Mouse (Mus musculus) layer of hippocampus, adult 18-20 months (tissue): Measurements from ENCODE around the gene Prm2. TPM values are rescaled to one million over a fixed set of nuclear protein-coding genes. Genes with fewer than 3 reads are reported as not detected.
"Not testable (repeated sequence)": the region's sequence is repeated elsewhere in the genome, so short reads cannot be mapped to it uniquely, and the experiment has no call there.

Experiments
- DNase-seq, 2 experiments: peaks; one replicate each; pipeline ENCODE4 v3.0.0; 2022; ENCODE audit warnings: low spot score in 2 of 2
- total RNA-seq, 2 experiments: library from RNA; stranded (reverse); gene quantifications; 2 replicates each; pipeline ENCODE4 v1.2.3; 2021

Prm2 gene
- total RNA-seq, 2 experiments from 2014 or later, result not detected

DNA sequence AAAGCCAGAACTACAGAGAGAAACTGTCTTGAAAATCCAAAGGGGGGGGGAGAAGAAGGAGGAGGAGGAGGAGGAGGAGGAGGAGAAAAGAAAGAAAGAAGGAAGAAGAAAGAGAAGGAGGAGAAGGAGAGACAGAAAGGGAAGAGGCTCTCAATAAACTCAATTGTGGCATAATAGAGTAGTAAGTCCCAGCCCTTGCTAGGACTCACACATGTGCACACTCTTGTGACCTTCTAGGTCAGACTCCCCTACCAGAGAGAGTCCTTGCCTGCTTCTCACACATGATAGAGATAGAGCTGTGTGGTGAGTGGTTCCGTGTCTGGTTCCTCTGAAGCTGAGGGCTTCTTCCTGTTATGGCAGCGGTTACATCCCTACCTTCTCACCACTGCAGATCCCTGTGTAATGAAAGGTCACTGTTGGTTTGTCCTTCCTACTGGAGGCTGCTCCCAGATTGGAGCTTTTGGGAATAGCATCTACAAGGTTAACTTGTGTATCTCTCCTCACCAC, 17.0 kb upstream of the Prm2 start, which contains the start of gene Gm11172:
TSS of gene Gm11172 (plus strand) at position 51 of the 507 bp plus-strand sequence.
- DNase-seq, result no peak

DNA sequence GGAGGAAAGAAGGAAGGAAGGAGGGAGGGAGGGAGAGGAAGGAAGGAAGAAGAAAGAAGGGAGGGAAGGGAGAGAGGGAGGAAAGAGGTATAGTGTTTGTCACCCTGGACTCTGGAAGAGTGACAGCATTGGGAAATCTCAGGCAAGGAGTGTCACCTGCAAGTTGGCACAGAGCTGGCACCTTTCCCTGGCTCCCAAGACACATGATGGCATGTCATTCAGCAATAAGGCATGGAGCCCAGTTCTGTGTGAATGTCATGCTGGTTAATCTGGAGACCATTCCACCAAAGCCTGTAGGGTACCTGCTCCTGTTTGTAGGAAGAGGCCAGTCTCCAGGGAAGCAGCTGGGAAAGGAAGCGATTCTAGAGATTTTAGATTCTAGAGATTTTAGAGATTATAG, 14.4 kb upstream of the Prm2 start:
- no peak for DNase-seq

DNA sequence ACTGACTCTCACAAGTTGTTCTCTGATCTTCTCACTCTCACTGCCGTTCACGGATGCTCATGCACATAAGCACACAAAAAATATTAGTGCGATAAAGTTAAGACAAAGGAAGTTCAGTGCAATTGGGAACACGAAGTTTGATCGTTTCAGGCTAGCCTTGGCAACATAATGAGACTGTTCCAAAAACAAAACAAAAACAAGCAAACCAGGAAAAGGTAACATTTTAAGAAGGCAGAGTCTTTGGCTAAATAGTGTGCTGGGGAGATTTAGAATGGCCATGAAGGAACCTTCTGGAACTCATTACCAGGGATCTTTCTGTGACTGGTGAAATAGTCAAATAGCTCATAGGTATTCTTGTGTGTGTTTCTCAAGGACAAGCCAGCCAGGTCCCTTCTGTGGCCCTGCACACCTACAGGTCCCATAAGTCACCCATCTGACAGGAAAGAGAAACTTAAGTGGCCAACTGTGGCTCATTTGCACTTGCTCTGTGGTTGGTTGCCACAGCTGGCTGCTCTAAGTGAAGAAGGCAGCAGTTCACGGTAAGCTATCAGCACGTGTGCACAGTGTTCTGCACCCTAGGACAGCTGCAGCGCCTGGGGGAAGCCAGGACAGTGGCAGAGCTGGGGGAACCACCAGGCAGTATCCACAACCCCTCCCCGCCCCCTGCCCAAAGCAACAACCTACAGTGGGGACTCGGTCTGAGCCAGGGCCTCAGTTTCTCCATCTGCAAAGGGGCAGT, 10.0 kb upstream of the Prm2 start, which contains the start of gene Prm1:
TSS of gene Prm1 (minus strand) at position 51 of the 739 bp plus-strand sequence.
- no peak for DNase-seq

DNA sequence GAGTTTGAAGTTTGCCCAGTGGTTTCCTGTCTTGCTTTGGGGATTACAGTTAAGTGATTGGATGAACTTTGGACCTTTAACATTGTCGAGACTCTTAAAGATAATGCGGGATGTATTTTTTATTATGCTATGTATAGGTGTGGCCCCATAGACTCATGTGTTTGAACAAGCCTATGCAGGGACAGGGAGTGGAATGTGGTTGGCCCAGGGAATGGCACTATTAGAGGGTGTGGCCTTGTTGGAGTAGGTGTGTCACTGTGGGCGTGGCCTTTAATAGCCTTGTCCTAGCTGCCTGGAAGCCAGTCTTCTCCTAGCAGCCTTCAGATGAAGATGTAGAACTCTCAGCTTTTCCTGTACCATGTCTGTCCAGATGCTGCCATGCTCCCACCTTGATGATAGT, 6.5 kb upstream of the Prm2 start:
- not testable (repeated sequence) for DNase-seq

DNA sequence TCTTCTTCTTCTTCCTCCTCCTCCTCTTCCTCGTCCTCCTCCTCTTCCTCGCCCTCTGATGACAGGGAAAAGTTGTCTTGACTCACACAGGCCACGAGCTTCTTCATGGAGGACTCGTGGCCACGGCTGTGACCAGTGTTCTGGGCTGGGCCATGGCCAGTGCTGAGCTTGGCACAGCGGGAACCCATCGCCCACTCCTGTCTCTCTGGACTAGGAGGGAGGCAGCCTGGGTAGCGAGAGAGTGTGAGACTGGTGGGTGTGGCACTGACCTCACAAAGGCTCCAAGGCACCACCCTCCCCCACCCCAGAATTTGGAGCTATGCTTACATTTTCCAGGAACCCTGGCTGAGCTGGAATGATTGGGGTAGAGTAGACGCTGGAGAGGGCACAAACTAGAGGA, 5.2 kb downstream of the Prm2 start, which contains the start of gene Prm3:
TSS of gene Prm3 (minus strand) at position 213 of the 400 bp plus-strand sequence.
- DNase-seq, result no peak

DNA sequence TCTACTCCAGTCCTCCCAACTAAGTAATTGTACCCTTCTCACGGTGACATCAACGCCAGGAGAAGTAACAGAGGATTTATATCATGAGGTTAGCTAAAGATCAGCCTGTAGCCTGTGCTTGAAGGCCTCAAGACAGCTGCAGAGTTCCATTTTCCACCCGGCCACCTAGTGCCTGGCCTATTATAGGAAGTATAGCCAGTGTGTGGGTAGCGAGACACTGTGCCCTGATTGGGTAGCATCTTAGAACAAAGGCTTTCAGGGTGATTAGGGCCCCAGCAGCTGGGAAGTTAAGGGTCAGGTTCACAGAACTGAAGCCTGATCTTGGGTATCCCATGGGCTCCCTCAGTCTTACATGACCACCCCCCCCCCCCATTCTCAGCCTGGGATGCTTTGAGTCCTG, 7.1 kb downstream of the Prm2 start:
- DNase-seq, result no peak

DNA sequence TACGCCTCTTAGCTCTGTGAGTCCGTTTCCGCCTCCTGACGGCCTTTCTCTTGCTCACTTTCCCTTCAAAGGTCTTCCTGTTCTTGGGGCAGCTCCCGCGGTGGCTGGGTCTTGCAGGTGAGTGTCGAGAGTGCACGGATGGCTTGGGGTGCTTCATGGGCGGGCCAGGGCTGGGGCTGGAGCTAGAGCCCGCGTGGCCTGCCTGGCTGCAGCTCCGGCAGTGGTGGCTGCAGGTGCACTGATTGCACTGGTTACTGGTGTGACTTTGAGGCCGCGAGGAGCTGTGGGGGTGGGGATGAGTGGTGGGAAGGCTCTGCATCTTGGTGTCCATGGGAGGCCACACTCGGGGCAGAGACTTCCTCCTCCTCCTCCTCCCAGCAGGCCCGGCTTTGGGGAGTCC, 7.7 kb downstream of the Prm2 start, which contains the start of gene Tnp2:
TSS of gene Tnp2 (minus strand) at position 390 of the 400 bp plus-strand sequence.
- no peak for DNase-seq

DNA sequence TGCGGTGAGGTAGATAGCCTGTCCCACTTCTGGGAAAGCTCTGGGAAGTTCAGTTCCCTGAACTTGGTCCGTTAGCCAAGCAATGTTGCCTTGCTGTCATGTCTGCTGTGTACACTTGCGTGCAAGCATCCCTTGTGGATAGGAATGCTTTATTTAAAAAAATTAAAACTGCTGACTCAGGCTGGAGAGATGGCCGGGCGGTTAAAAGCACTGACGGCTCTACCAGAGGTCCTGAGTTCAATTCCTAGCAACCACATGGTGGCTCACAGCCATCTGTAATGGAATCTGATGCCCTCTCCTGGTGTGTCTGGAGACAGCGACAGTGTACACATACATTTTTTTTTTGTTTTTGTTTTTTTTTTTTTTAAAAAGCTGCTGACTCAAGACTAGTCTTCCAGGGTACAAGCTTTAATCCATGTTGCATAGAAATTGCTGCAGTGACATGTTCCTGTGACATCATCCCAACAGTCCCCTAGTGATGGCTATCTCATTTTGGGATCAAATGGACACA, 8.3 kb downstream of the Prm2 start:
- no peak for DNase-seq

DNA sequence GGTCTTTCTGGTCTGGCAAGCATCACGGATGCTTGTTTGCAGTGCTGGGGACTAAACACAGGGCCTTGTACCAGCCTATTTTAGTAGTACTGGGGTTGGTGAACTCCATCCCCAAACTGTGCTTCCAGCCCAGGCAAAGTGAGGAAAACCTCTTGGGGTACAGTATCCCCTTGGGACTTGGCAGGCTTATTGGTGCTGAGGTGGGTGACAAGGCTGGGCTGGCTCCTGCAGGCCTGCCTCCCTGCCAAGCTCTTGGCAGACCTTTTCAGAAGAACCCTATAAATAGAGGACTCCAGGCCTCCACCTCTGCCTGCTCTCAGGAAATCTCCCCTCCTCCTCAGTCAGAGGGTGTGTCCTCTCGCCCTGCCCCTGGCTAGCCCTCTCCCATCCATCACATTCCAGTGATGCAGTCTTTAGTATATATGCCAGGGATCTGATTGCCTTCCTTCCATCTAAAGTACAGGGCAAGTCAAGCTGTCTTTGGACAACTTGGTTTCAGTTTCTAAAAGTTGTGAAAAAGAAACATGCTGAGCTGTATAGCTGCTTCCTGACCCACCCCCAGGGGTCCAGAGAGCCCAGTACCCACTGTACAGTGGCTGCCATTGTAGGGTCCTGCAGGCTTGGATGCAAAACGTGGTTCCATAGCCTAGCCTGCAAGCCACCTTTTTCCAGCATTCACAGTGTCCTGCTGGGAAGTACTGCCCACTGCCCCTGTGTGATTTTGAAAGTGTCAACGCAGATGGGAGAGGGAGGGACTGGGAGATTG, 9.0 kb downstream of the Prm2 start:
- no peak for DNase-seq

DNA sequence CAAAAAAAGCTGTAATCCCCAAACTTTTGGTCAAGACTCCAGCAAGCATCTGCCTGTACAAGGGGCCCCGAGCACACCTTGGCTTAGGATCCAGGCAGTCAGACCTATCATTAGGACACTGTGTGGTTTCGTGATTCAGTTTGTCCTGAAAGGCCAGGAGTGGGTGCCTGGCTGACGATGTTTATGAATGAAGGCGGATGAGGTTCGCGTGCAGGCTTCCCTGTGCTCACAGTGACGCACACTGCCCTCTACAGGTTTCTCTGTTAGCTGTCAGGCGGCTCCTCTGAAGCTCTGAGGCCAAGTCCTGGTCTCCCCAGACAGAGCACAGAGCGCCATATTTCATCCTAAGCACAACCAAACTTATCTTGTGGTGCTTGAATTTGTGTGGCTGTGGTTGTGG, 9.6 kb downstream of the Prm2 start:
- peak; percentile 70 to 91 for DNase-seq

DNA sequence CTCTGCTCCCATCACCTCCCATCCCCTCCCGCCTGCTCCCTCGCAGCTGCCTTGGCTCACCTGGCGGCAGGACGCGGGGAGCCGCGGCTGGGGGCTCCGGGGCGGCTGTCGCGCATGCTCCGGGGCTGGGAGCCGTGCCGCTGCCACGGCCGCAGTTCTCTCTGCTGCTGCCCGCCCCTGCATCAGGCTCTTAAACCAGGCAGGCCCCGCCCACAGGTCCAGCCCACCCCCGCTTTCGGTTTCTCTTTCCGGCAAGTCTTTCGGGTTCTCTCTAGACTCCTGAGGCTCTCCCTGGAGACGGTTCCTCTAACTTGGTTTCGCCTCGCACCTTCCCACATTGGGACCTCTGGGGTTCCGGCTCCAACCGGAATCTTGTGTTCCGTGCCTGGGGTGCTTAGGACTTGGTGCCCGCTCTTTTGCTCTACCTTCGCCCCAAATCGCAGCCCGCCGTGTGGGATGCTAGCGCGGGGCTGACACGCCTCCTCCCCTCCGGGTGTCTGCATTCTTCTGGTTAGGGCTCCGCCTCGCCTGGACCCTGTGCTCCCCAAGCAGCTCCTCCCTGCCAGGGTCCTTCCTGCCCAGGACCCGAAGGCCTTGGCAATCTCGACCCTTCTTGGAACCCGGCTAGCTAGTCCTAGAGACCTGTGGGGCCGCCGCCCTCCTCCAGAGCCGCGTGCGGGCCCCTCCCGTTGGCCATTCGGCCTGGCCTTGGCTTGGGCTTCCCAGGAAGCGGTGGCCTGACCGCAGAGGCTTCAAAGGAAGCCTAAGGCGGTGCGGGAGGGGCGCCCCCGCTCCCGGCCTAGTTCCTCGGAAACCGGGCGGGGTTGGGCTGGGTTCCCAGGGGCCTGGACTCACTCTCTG, 10.3 kb downstream of the Prm2 start, which contains the start of gene Socs1:
TSS of gene Socs1 (minus strand) at position 166 of the 861 bp plus-strand sequence.
- DNase-seq, result peak; percentile 56 to 72

DNA sequence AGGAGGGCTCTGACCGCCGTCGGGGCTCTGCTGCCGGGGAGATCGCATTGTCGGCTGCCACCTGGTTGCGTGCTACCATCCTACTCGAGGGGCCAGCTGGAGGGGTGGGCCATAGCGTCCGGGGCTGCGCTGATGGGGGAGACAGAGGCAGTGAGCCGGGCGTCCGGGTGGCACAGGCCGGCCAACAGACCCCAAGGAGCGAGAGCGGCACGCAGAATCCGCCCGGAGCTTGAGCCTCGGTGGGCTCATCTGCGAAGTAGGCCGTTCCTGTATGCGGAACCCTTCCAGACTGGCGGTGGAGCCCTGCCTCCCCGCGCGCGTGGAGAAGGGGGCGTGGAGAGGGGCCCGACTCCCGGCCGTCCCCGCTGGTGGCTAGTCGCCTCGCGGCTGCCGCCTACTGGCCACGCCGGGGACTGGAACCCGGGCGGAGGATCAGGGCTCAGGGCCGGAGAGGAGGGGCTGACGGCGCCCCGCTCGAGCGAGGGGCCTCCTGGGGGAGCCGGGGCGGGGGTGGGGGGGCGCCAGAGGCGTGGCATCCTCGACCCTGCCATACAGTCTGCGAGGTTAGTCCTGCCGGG, 11.1 kb downstream of the Prm2 start:
- DNase-seq, result peak; percentile 64 to 81

DNA sequence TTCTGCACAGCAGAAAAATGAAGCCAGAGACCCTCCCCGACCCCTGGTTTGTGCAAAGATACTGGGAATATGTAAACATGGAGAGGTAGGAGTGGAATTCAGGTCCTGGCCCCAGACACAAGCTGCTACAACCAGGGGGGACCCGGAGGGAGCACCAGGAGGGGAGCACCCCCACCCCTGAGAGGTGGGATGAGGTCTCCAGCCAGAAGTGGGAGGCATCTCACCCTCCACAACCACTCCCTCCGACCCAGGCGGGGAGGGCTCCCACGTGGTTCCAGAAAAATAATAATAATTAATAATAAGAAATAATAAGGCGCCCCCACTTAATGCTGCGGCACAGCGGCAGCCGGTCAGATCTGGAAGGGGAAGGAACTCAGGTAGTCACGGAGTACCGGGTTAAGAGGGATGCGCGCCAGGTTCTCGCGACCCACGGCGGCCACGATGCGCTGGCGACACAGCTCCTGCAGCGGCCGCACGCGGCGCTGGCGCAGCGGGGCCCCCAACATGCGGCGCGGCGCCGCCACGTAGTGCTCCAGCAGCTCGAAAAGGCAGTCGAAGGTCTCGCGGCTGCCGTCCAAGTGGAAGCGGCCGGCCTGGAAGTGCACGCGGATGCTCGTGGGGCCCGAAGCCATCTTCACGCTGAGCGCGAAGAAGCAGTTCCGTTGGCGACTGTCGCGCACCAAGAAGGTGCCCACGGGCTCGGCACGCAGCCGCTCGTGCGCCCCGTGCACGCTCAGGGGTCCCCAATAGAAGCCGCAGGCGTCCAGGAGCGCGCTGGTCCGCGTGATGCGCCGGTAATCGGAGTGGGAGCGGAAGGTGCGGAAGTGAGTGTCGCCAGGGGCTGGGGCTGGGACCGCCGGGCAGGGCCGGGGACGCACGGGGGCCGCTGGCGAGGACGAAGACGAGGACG, 11.8 kb downstream of the Prm2 start:
- peak in 1 of 2 experiments; percentile 23 for DNase-seq

DNA sequence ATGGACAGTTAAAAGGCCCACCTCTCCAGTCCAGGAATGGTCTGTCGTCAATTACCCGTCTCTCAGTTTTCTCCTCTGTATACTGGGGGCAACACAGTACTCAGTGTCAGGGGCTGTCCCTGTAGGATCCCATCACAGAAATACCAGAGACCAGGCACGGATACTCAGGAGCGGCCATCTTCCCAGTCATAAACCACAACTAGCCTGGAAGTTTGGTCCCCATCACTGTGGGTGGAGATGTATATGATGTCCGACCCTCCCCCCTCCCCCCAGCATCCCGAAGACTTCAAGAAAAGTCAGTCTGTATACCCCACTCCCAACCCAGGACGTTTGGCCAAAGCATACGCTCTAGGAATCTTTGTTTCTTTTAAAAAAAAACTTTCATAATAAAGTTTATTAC, 12.5 kb downstream of the Prm2 start:
- DNase-seq, result no peak

DNA sequence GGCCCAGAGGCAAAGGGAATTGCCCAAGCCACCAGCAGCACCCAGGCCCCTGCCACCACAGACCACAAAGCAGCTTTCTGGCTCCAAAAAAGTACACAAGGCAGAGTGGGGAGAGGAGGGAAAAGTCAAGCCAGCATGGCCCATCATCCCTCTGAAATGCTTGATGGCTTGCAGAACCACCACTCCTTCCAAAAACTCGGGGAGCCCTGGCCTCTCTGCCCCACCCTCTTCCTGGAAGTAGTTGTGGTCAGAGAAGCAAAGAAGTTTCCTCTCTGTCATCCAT, 12.8 kb downstream of the Prm2 start:
- no peak for DNase-seq

DNA sequence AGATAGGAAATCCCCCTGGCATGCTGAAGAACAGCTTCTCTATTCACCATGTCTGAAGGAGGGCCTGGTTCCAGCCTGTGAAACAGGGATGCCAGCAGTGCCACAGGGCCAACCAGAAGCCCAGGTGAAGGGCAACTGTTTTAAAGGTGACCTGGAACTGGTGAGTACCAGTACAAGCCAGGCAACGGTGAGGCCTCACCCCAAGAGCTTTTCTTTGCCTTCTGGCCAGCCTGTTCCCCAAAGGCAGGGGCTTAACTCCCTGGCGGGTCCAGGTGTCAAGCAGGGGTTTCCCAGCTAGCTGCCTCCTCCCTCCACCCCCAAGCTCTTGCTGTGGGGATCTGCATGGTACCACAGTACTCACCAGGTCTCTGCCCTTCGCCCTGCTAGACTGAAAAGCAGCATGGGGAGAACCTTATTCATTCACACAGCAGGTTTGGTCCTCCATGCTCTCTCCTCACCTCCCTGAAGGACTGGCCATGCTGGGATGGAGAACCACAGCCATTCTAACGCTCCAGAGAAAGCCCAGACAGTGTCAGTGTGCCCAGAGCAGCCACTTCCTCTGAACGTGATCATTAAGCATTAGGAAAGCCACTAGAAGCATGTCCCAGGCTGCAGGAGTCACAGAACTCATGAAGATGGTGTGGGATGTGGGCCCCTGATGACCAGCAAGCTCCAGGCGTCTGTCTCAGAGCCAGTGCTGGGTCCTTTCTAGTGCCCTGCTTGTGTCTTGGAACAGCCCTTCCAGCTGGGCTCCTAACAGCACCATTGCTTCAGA, 13.4 kb downstream of the Prm2 start:
- no peak for DNase-seq

DNA sequence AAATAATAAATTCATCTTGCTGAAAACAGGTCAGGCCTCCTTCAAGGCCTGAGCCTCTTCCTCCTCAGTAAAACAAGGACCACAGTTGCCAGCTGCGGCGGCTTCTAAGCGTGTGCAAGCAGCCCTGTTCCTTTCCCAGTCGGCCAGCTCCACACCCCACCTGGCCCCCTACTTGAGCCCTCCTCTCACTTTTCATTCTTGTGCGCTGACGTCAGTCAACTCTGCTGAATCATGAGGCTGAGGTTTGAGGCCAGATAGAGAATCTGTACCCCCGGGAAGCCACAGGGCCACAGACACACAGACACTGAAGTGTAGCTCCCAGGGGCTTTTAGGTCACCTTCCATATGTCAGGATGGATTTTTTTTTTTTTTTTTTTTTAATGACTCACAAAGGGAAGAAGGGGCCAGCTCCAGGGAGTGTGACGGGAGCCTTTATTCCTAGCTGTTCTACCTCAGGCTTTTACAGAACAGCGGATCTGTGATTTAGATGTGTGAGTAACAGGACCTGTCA, 14.0 kb downstream of the Prm2 start:
- DNase-seq, result no peak

DNA sequence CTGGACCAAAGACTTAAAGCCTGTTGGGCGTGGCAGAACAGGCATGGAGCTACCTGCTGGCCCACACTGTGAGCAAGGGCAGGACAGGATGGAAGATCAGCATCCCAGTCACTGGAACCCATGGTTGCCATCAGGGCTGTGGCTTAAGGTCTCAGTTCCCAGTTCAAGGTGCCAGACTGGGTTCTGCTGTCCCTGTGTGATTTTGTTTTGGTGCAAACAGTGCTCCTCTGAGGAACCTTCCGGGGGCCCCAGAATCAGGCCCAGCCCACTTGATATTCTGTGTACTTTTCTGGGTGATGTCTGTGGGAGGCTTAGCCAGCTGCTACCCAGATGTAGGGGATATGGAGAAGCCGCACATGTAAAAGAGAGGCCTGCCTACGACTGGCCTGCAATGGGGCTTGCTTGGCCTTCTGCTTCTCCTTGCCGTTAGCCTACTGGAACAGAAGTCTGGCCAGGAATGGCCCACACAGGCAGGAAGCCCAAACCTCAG, 15.3 kb downstream of the Prm2 start:
- DNase-seq, result no peak
